Mouse (Mus musculus) ES-Bruce4 (cell line): ENCODE data around the gene Ncbp3.

Experiments
- CTCF ChIP-seq: IDR thresholded peaks from one replicate; pipeline ENCODE4 v1.8.1; 2011; ENCODE audit warnings: low read depth, low read length
- EP300 ChIP-seq: IDR thresholded peaks from 2 replicates; pipeline ENCODE4 v1.6.1; 2011; ENCODE audit warnings: low read depth, low read length; ENCODE audit not compliant: insufficient read depth
- POLR2A ChIP-seq: IDR thresholded peaks from one replicate; pipeline ENCODE4 v1.8.1; 2011; ENCODE audit warnings: low read length; ENCODE audit not compliant: insufficient read depth

GRCm38 (mm10) chr11:73015391-73016102, 32.0 kb upstream of the Ncbp3 start:
- TF ChIP-seq POLR2A = no peak
- TF ChIP-seq EP300 = no peak
- TF ChIP-seq CTCF = no peak
